Mouse (Mus musculus) MEL (cell line): Measurements from ENCODE around the gene Ncoa5. TPM values are rescaled to one million over a fixed set of nuclear protein-coding genes. Genes with fewer than 3 reads are reported as not detected.

Experiments
- DNase-seq: peaks from one replicate; pipeline ENCODE4 v3.0.0; 2011; ENCODE audit warnings: low read depth, low spot score
- H3K27ac ChIP-seq: 2 replicates; pipeline ENCODE4 v1.5.1; 2012; ENCODE audit warnings: low read depth, mild to moderate bottlenecking, control low read depth, low read length, moderate library complexity; ENCODE audit not compliant: control insufficient read depth
- H3K27me3 ChIP-seq, 2 experiments: fragments of 150-350 bp in 1 of 2; sonication (generic) in 1 of 2; 2 replicates each; pipeline ENCODE4 v1.6.1; 2012; ENCODE audit warnings: low read length in 2 of 2, mild to moderate bottlenecking in 2 of 2, improper control_type of control experiment in 1 of 2, moderate library complexity in 1 of 2; ENCODE audit not compliant: insufficient read depth in 2 of 2, control insufficient read depth in 1 of 2
- H3K36me3 ChIP-seq, 2 experiments: 2 replicates each; pipeline ENCODE4 v1.6.1; 2012 to 2014; ENCODE audit warnings: low read length in 2 of 2, improper control_type of control experiment in 1 of 2, inconsistent platforms in 1 of 2, mild to moderate bottlenecking in 1 of 2; ENCODE audit not compliant: insufficient read depth in 2 of 2, control insufficient read depth in 1 of 2
- H3K4me1 ChIP-seq, 2 experiments: fragments of 150-350 bp in 1 of 2; sonication (generic) in 1 of 2; 2 replicates each; pipeline ENCODE4 v1.6.1; 2012; ENCODE audit warnings: low read length in 2 of 2, improper control_type of control experiment in 1 of 2, mild to moderate bottlenecking in 1 of 2; ENCODE audit not compliant: insufficient read depth in 2 of 2, control insufficient read depth in 1 of 2
- H3K4me3 ChIP-seq, 2 experiments: fragments of 150-350 bp in 1 of 2; sonication (generic) in 1 of 2; 2 replicates each; pipeline ENCODE4 v1.5.1; 2012; ENCODE audit warnings: low read depth in 2 of 2, low read length in 2 of 2, mild to moderate bottlenecking in 2 of 2, moderate library complexity in 2 of 2, control low read depth in 1 of 2, improper control_type of control experiment in 1 of 2; ENCODE audit not compliant: control insufficient read depth in 1 of 2, insufficient read depth in 1 of 2
- H3K79me2 ChIP-seq: 2 replicates; pipeline ENCODE4 v1.6.1; 2012; ENCODE audit warnings: mild to moderate bottlenecking, low read length, moderate library complexity; ENCODE audit not compliant: control insufficient read depth, poor library complexity, insufficient read depth
- H3K9ac ChIP-seq: 2 replicates; pipeline ENCODE4 v1.6.1; 2012; ENCODE audit warnings: low read depth, mild to moderate bottlenecking, control low read depth, low read length, moderate library complexity; ENCODE audit not compliant: control insufficient read depth, poor library complexity, severe bottlenecking
- H3K9me3 ChIP-seq: fragments of 150-350 bp; sonication (generic); replicated peaks from 2 replicates; pipeline ENCODE4 v1.6.1; 2012; ENCODE audit warnings: mild to moderate bottlenecking, low read length, improper control_type of control experiment, moderate library complexity; ENCODE audit not compliant: insufficient read depth
- BHLHE40 ChIP-seq: IDR thresholded peaks from 2 replicates; pipeline ENCODE4 v1.6.1; 2012; ENCODE audit warnings: low read depth, mild to moderate bottlenecking, inconsistent platforms, low read length, improper control_type of control experiment, borderline replicate concordance
- CHD2 ChIP-seq: IDR thresholded peaks from 2 replicates; pipeline ENCODE4 v1.6.1; 2011; ENCODE audit warnings: low read length, improper control_type of control experiment
- CTCF ChIP-seq, 3 experiments: IDR thresholded peaks in 2 of 3; conservative IDR thresholded peaks in 1 of 3; 2 replicates each; pipeline ENCODE4 v1.5.1; 2011 to 2012; ENCODE audit warnings: low read length in 3 of 3, low read depth in 2 of 3, mild to moderate bottlenecking in 2 of 3, improper control_type of control experiment in 1 of 3, inconsistent platforms in 1 of 3, mixed read lengths in 1 of 3, moderate library complexity in 1 of 3; ENCODE audit not compliant: control insufficient read depth in 1 of 3, insufficient read depth in 1 of 3, poor library complexity in 1 of 3, severe bottlenecking in 1 of 3
- E2F4 ChIP-seq: IDR thresholded peaks from 2 replicates; pipeline ENCODE4 v1.6.1; 2011; ENCODE audit warnings: low read depth, low read length, improper control_type of control experiment, borderline replicate concordance
- ELF1 ChIP-seq: IDR thresholded peaks from 2 replicates; pipeline ENCODE4 v1.6.1; 2014; ENCODE audit warnings: low read depth, mild to moderate bottlenecking, inconsistent platforms, low read length, improper control_type of control experiment, moderate library complexity
- EP300 ChIP-seq, 2 experiments: IDR thresholded peaks; 2 replicates each; pipeline ENCODE4 v1.6.1; 2011; ENCODE audit warnings: improper control_type of control experiment in 2 of 2, low read length in 2 of 2, low read depth in 1 of 2, mild to moderate bottlenecking in 1 of 2
- HCFC1 ChIP-seq: IDR thresholded peaks from 2 replicates; pipeline ENCODE4 v1.6.1; 2012; ENCODE audit warnings: low read depth, mild to moderate bottlenecking, inconsistent platforms, low read length, improper control_type of control experiment, moderate library complexity
- KAT2A ChIP-seq: conservative IDR thresholded peaks from 2 replicates; pipeline ENCODE4 v1.6.1; 2012; ENCODE audit warnings: low read depth, low read length, improper control_type of control experiment, inconsistent platforms
- MAFK ChIP-seq: IDR thresholded peaks from 2 replicates; pipeline ENCODE4 v1.6.1; 2011; ENCODE audit warnings: low read depth, mild to moderate bottlenecking, low read length, improper control_type of control experiment, borderline replicate concordance
- MAZ ChIP-seq: IDR thresholded peaks from 2 replicates; pipeline ENCODE4 v1.6.1; 2012; ENCODE audit warnings: low read depth, mild to moderate bottlenecking, inconsistent platforms, low read length, improper control_type of control experiment
- MEF2A ChIP-seq: IDR thresholded peaks from 2 replicates; pipeline ENCODE4 v1.6.1; 2014; ENCODE audit warnings: low read depth, mild to moderate bottlenecking, inconsistent platforms, low read length, improper control_type of control experiment; ENCODE audit not compliant: poor library complexity, insufficient replicate concordance, severe bottlenecking; ENCODE audit errors: extremely low read depth
- MYB ChIP-seq: IDR thresholded peaks from 2 replicates; pipeline ENCODE4 v1.6.1; 2011; ENCODE audit warnings: mild to moderate bottlenecking, low read depth, low read length, improper control_type of control experiment
- MYC ChIP-seq: IDR thresholded peaks from 2 replicates; pipeline ENCODE4 v1.6.1; 2011; ENCODE audit warnings: low read depth, mild to moderate bottlenecking, low read length, improper control_type of control experiment, moderate library complexity
- NELFE ChIP-seq: IDR thresholded peaks from 2 replicates; pipeline ENCODE4 v1.6.1; 2011; ENCODE audit warnings: low read depth, low read length, improper control_type of control experiment
- POLR2A ChIP-seq, 2 experiments: IDR thresholded peaks; 2 replicates each; pipeline ENCODE4 v1.6.1; 2011 to 2012; ENCODE audit warnings: low read length in 2 of 2, mild to moderate bottlenecking in 2 of 2, control low read depth in 1 of 2, improper control_type of control experiment in 1 of 2, low read depth in 1 of 2, moderate library complexity in 1 of 2; ENCODE audit not compliant: control insufficient read depth in 1 of 2, insufficient read depth in 1 of 2, poor library complexity in 1 of 2
- RCOR1 ChIP-seq: IDR thresholded peaks from 2 replicates; pipeline ENCODE4 v1.6.1; 2012; ENCODE audit warnings: low read depth, mild to moderate bottlenecking, inconsistent platforms, low read length, improper control_type of control experiment
- SMC3 ChIP-seq: IDR thresholded peaks from 2 replicates; pipeline ENCODE4 v1.6.1; 2011; ENCODE audit warnings: low read depth, low read length, improper control_type of control experiment
- TAL1 ChIP-seq: IDR thresholded peaks from 2 replicates; pipeline ENCODE4 v1.6.1; 2012; ENCODE audit warnings: mild to moderate bottlenecking, inconsistent platforms, low read length, moderate library complexity, mixed read lengths
- TBP ChIP-seq: IDR thresholded peaks from 2 replicates; pipeline ENCODE4 v1.8.0; 2011; ENCODE audit warnings: low read depth, low read length, improper control_type of control experiment
- USF1 ChIP-seq: IDR thresholded peaks from 2 replicates; pipeline ENCODE4 v1.6.1; 2014; ENCODE audit warnings: low read depth, mild to moderate bottlenecking, inconsistent platforms, low read length, improper control_type of control experiment, moderate library complexity
- USF2 ChIP-seq, 2 experiments: IDR thresholded peaks; 2 replicates each; pipeline ENCODE4 v1.6.1; 2011 to 2012; ENCODE audit warnings: improper control_type of control experiment in 2 of 2, low read length in 2 of 2, borderline replicate concordance in 1 of 2, inconsistent platforms in 1 of 2, low read depth in 1 of 2, mild to moderate bottlenecking in 1 of 2; ENCODE audit not compliant: insufficient read depth in 1 of 2
- ZC3H11A ChIP-seq: IDR thresholded peaks from 2 replicates; pipeline ENCODE4 v1.6.1; 2012; ENCODE audit warnings: low read depth, mild to moderate bottlenecking, inconsistent platforms, low read length, improper control_type of control experiment
- ZNF384 ChIP-seq: IDR thresholded peaks from 2 replicates; pipeline ENCODE4 v1.6.1; 2012; ENCODE audit warnings: low read depth, mild to moderate bottlenecking, inconsistent platforms, low read length, improper control_type of control experiment
- polyA plus RNA-seq, 2 experiments: library from polyadenylated mRNA; stranded (reverse) in 1 of 2; unstranded in 1 of 2; fragments of >175 nt in 1 of 2; fragments of >200 nt in 1 of 2; gene quantifications; 2 replicates each; pipeline versions ENCODE4 v1.2.1 to v1.2.4; 2012; ENCODE audit warnings: low replicate concordance in 2 of 2, low read depth in 1 of 2; ENCODE audit not compliant: insufficient read length in 2 of 2, insufficient read depth in 1 of 2, missing spikeins in 1 of 2
- total RNA-seq: library from RNA; depleted of rRNA; stranded (reverse); fragments of 300-350 nt; gene quantifications from 2 replicates; pipeline ENCODE4 v1.2.3, GENCODE M21; 2012

Gene Ncoa5
- total and polyA plus RNA-seq, 3 experiments = 35.8 to 76.6 (median 61.0) TPM

DNA sequence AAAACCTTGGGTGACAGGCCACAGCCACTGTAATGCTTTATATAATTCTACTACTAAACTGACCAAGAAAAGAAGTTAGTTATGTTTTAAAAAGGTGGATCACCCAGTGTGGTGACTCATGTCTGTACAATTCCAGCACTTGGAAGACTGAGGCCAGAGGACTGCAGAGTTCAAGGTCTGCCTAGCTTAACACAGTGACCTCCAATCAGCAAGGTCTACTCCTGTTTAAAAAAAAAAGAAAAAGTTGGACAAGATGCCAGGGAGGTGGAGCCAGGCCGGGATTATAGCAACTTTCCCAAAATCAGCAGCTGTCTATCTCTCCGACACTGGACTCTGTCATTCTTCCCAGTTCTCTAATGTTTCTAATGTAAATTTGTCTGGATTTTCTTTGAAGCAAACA lies 25.1 kb downstream of the Ncoa5 start:
- TF ChIP-seq EP300 (IDR thresholded peaks at IDR 0.05; ENCODE audit: low read depth in 1 of 2, low read length in 2 of 2) (no peak), KAT2A (no peak), TBP (no peak), BHLHE40 (no peak), E2F4 (no peak), ZC3H11A (no peak), MYB (no peak), MAFK (no peak), POLR2A (IDR thresholded peaks at IDR 0.05; ENCODE audit: control insufficient read depth in 1 of 2, insufficient read depth in 1 of 2, low read depth in 1 of 2, low read length in 2 of 2, poor library complexity in 1 of 2) (no peak), MEF2A (no peak), CTCF (IDR thresholded peaks at IDR 0.05 in 2 of 3, conservative IDR thresholded peaks at IDR 0.05 in 1 of 3; ENCODE audit: control insufficient read depth in 1 of 3, insufficient read depth in 1 of 3, low read depth in 2 of 3, low read length in 3 of 3, poor library complexity in 1 of 3, severe bottlenecking in 1 of 3) (no peak), NELFE (no peak), RCOR1 (no peak), TAL1 (no peak), MYC (no peak), ELF1 (no peak), USF2 (IDR thresholded peaks at IDR 0.05; ENCODE audit: borderline replicate concordance in 1 of 2, insufficient read depth in 1 of 2, low read depth in 1 of 2, low read length in 2 of 2) (no peak), HCFC1 (no peak)
- Histone ChIP-seq H3K9me3 (no peaks in the 10 kb centered on the region), H3K4me1 (peaks cover 0 to 3% of the 10 kb centered on the region in 2 experiments; a peak in 1 of 4 replicates), H3K9ac (no peak overlapping the region), H3K36me3 (peaks cover 4 to 24% of the 10 kb centered on the region in 2 experiments; a peak in 3 of 4 replicates), H3K27ac (no peak overlapping the region), H3K79me2 (no peaks in the 10 kb centered on the region; the same call in 1 of the 2 replicates), H3K27me3 (no peaks in the 10 kb centered on the region), H3K4me3 (no peak overlapping the region)
- DNase-seq = no peak

DNA sequence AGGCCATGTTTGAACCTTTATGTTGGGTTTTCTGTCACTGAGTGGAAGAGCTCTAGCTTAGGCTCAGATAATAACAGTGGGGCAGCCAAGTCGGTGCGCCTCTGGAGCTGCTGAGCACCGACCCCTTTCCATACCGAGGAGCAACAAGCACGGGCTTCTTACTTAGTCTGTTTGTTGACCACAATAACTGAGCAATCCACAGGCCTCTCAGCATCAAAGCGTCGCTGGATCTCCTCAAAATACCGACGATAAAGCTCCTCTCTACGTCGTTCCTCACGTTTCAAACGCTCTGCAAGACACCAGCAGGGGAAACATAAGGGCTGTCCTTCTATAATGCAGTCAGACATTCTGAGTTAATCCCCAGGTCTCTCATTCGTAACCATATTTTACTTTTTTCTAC lies 25.5 kb downstream of the Ncoa5 start:
- no peak overlapping the region for H3K9ac ChIP-seq
- no peak overlapping the region for H3K4me3 ChIP-seq
- H3K4me1 ChIP-seq = peaks cover 0 to 3% of the 10 kb centered on the region in 2 experiments; a peak in 1 of 4 replicates
- DNase-seq = no peak
- H3K79me2 ChIP-seq = no peaks in the 10 kb centered on the region; the same call in 1 of the 2 replicates
- no peak overlapping the region for H3K27ac ChIP-seq
- no peaks in the 10 kb centered on the region for H3K27me3 ChIP-seq
- TF ChIP-seq KAT2A (no peak), SMC3 (no peak), ZNF384 (no peak), TBP (no peak), CTCF (IDR thresholded peaks at IDR 0.05 in 2 of 3, conservative IDR thresholded peaks at IDR 0.05 in 1 of 3; ENCODE audit: control insufficient read depth in 1 of 3, insufficient read depth in 1 of 3, low read depth in 2 of 3, low read length in 3 of 3, poor library complexity in 1 of 3, severe bottlenecking in 1 of 3) (no peak), USF2 (IDR thresholded peaks at IDR 0.05; ENCODE audit: borderline replicate concordance in 1 of 2, insufficient read depth in 1 of 2, low read depth in 1 of 2, low read length in 2 of 2) (no peak), CHD2 (no peak), USF1 (no peak), RCOR1 (no peak), MAZ (no peak)
- H3K9me3 ChIP-seq = no peaks in the 10 kb centered on the region
- H3K36me3 ChIP-seq = peaks cover 4 to 24% of the 10 kb centered on the region in 2 experiments; a peak in 3 of 4 replicates
